Mouse (Mus musculus) lung, postnatal 0 days (tissue): ENCODE data around the gene Icos. TPM values are rescaled to one million over a fixed set of nuclear protein-coding genes. Genes with fewer than 3 reads are reported as not detected.

ENCODE experiments used
- ATAC-seq: fragments of 200-750 bp; cut with Nextera tagmentation; 2 replicates; pipeline ENCODE4 v1.8.0; 2017; ENCODE audit warnings: moderate library complexity
- DNase-seq: peaks from one replicate; pipeline ENCODE4 v3.0.0-alpha.2; 2016; ENCODE audit warnings: low spot score
- H3K27ac ChIP-seq: fragments of 300-500 bp; sonication (generic); 2 replicates; pipeline ENCODE4 v1.5.1; 2014; ENCODE audit warnings: antibody characterized with exemption, mild to moderate bottlenecking, low read length, mixed read lengths
- H3K27me3 ChIP-seq: fragments of 300-500 bp; sonication (generic); replicated peaks from 2 replicates; pipeline ENCODE4 v1.6.1; 2014; ENCODE audit warnings: low read length, mixed read lengths; ENCODE audit not compliant: insufficient read depth
- H3K36me3 ChIP-seq: fragments of 300-500 bp; sonication (generic); 2 replicates; pipeline ENCODE4 v1.6.1; 2014; ENCODE audit warnings: low read length, mixed read lengths; ENCODE audit not compliant: insufficient read depth
- H3K4me1 ChIP-seq: fragments of 300-500 bp; sonication (generic); 2 replicates; pipeline ENCODE4 v1.6.1; 2014; ENCODE audit warnings: antibody characterized with exemption, low read depth, low read length, mixed read lengths; ENCODE audit not compliant: insufficient read depth
- H3K4me2 ChIP-seq: fragments of 300-500 bp; sonication (generic); replicated peaks from 2 replicates; pipeline ENCODE4 v1.6.1; 2014; ENCODE audit warnings: low read depth, mild to moderate bottlenecking, low read length, moderate library complexity, mixed read lengths
- H3K4me3 ChIP-seq: fragments of 300-500 bp; sonication (generic); 2 replicates; pipeline ENCODE4 v1.5.1; 2014; ENCODE audit warnings: low read depth, low read length
- H3K9ac ChIP-seq: fragments of 300-500 bp; sonication (generic); replicated peaks from 2 replicates; pipeline ENCODE4 v1.6.1; 2014; ENCODE audit warnings: low read depth, mild to moderate bottlenecking
- H3K9me3 ChIP-seq: fragments of 300-500 bp; sonication (generic); 2 replicates; pipeline ENCODE4 v1.6.1; 2016; ENCODE audit warnings: low read length, mixed read lengths
- CTCF ChIP-seq: IDR thresholded peaks from 2 replicates; pipeline ENCODE4 v1.5.1; 2016; ENCODE audit warnings: antibody characterized with exemption, mild to moderate bottlenecking
- EP300 ChIP-seq: IDR thresholded peaks from 2 replicates; pipeline ENCODE4 v1.6.1; 2016; ENCODE audit warnings: antibody characterized with exemption, mild to moderate bottlenecking, control low read depth
- WGBS: fragments of 180-500 bp; shearing (Covaris S2); extraction: QIAGEN DNeasy Blood & Tissue Kit; methylation state at CpG from one replicate; pipeline ENCODE4 v1.1.7; 2014; 5-methylcytosine and 5-hydroxymethylcytosine counted together
- polyA plus RNA-seq: library from polyadenylated mRNA; unstranded; fragments of >200 nt; fragmentation: Nextera tagmentation; extraction: Ambion mirVana; gene quantifications from 2 replicates; pipeline ENCODE4 v1.2.1, GENCODE M21; 2015

The Icos gene
- polyA plus RNA-seq, 1 experiment from 2014 or later: 0.25 TPM

- no peak overlapping the region for H3K4me3 ChIP-seq
- no peak overlapping the region for H3K9ac ChIP-seq
- H3K27me3 ChIP-seq: no peaks in the 10 kb centered on the region
- H3K27ac ChIP-seq: no peak overlapping the region
- no peak overlapping the region for H3K4me2 ChIP-seq
- DNase-seq (no peak), ATAC-seq (no peak)
- no peaks in the 10 kb centered on the region for H3K4me1 ChIP-seq
- TF ChIP-seq EP300: no peak
- no peaks in the 10 kb centered on the region for H3K36me3 ChIP-seq
- no peaks in the 10 kb centered on the region for H3K9me3 ChIP-seq
- 76% methylated on average over 4 of the region's 4 CpGs for WGBS
Observed at GRCm38 (mm10) chr1:61039310-61039709, 61.6 kb downstream of the Icos start.

- Histone ChIP-seq H3K4me3 (no peak overlapping the region), H3K9ac (no peak overlapping the region), H3K36me3 (no peaks in the 10 kb centered on the region), H3K27ac (no peak overlapping the region), H3K27me3 (no peaks in the 10 kb centered on the region), H3K4me2 (no peak overlapping the region), H3K9me3 (no peaks in the 10 kb centered on the region), H3K4me1 (no peaks in the 10 kb centered on the region)
- WGBS: 94% methylated on average over 4 of the region's 4 CpGs
- no peak for ATAC-seq
- TF ChIP-seq CTCF: no peak
- no peak for TF ChIP-seq EP300
- DNase-seq: no peak
Observed at GRCm38 (mm10) chr1:61040401-61040800, 62.7 kb downstream of the Icos start.

GRCm38 (mm10) chr1:61042842-61043241 is 65.1 kb downstream of the Icos start:
- TF ChIP-seq CTCF: no peak
- no peak for TF ChIP-seq EP300

DNA sequence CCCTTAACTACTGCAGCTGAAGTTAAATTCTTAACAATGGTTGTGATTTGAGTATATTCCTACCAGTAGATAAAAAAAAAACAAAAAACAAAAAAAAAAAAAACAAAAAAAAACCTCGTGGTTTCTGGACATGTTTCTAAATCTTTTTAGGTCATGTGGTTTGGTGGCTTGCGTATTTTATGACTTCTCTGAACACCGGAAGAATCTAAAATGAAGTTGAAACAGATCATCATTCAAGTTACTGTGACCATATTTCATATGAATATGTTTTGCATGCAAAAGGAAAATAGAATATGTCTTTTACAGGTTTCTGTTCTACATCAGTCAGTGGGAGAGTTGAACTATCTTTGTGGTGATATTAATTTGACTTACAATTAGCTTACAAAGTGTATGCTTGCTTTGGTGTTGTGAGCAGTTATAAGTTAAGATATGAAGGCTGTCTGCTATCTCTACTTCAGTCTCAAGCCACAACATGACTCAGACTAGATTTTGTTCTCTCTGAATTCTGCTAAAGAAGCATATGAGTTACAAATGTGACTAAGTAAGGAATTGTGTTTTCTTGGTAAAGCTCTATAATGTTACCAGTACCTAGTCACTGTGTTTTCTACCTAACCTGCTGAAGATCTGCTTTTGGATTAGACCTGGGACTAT is 68.5 kb downstream of the Icos start:
- ATAC-seq: no peak
- Histone ChIP-seq H3K4me1 (no peaks in the 10 kb centered on the region), H3K27me3 (no peaks in the 10 kb centered on the region), H3K27ac (no peak overlapping the region), H3K9ac (no peak overlapping the region), H3K4me2 (no peak overlapping the region), H3K4me3 (no peak overlapping the region), H3K9me3 (no peaks in the 10 kb centered on the region), H3K36me3 (no peaks in the 10 kb centered on the region)
- WGBS: 72% methylated on average over 3 of the region's 3 CpGs
- DNase-seq: no peak
- TF ChIP-seq CTCF (no peak), EP300 (no peak)

More at GRCm38 (mm10) chr1:61042842-61043241, 65.1 kb downstream of the Icos start:
- H3K4me2 ChIP-seq: no peak overlapping the region
- no peak overlapping the region for H3K9ac ChIP-seq
- whole genome bisulfite sequencing: 75% methylated on average over 2 of the region's 2 CpGs
- H3K27ac ChIP-seq: no peak overlapping the region
- no peaks in the 10 kb centered on the region for H3K27me3 ChIP-seq
- ATAC-seq: no peak
- H3K36me3 ChIP-seq: no peaks in the 10 kb centered on the region
- no peak overlapping the region for H3K4me3 ChIP-seq
- H3K9me3 ChIP-seq: no peaks in the 10 kb centered on the region
- DNase-seq: peak; percentile 37
- no peaks in the 10 kb centered on the region for H3K4me1 ChIP-seq

- ATAC-seq: no peak
- no peaks in the 10 kb centered on the region for H3K4me1 ChIP-seq
- no peak for DNase-seq
- WGBS: 76% methylated on average over 3 of the region's 3 CpGs
- no peaks in the 10 kb centered on the region for H3K27me3 ChIP-seq
- no peak overlapping the region for H3K4me3 ChIP-seq
- H3K27ac ChIP-seq: no peak overlapping the region
- TF ChIP-seq EP300 (no peak), CTCF (no peak)
- no peaks in the 10 kb centered on the region for H3K9me3 ChIP-seq
- no peak overlapping the region for H3K4me2 ChIP-seq
- no peaks in the 10 kb centered on the region for H3K36me3 ChIP-seq
- H3K9ac ChIP-seq: no peak overlapping the region
Observed at GRCm38 (mm10) chr1:61047336-61047735, 69.6 kb downstream of the Icos start.

Other genes starting within 250 kb of the Icos start
- not detected in 2 replicates for gene Ctla4, start 90.9 kb upstream of the Icos start, polyA plus RNA-seq